Mouse (Mus musculus) ES-Bruce4 (cell line): ENCODE results near the gene Mrpl16. TPM values are rescaled to one million over a fixed set of nuclear protein-coding genes. Genes with fewer than 3 reads are reported as not detected.

Experiments
- H3K27ac ChIP-seq: 2 replicates; pipeline ENCODE4 v1.5.1; 2012; ENCODE audit warnings: low read length, inconsistent platforms; ENCODE audit not compliant: insufficient read depth
- H3K27me3 ChIP-seq: 2 replicates; pipeline ENCODE4 v1.6.1; 2012; ENCODE audit warnings: mild to moderate bottlenecking, low read length, inconsistent platforms; ENCODE audit not compliant: control insufficient read depth, poor library complexity, insufficient read depth, severe bottlenecking
- H3K36me3 ChIP-seq: 2 replicates; pipeline ENCODE4 v1.6.1; 2012; ENCODE audit warnings: inconsistent platforms, mild to moderate bottlenecking, low read length, moderate library complexity; ENCODE audit not compliant: control insufficient read depth, poor library complexity, insufficient read depth, severe bottlenecking
- H3K4me1 ChIP-seq: one replicate; pipeline ENCODE4 v1.8.1; 2011; ENCODE audit warnings: low read length; ENCODE audit not compliant: control insufficient read depth, insufficient read depth
- H3K4me3 ChIP-seq: 2 replicates; pipeline ENCODE4 v1.5.1; 2011; ENCODE audit warnings: low read depth, mild to moderate bottlenecking, low read length
- H3K9ac ChIP-seq: 2 replicates; pipeline ENCODE4 v1.6.1; 2012; ENCODE audit warnings: low read depth, mild to moderate bottlenecking, inconsistent platforms; ENCODE audit not compliant: poor library complexity, severe bottlenecking
- H3K9me3 ChIP-seq: replicated peaks from 2 replicates; pipeline ENCODE4 v1.6.1; 2012; ENCODE audit warnings: mild to moderate bottlenecking, low read length, inconsistent platforms; ENCODE audit not compliant: control insufficient read depth, poor library complexity, insufficient read depth, severe bottlenecking
- CTCF ChIP-seq: IDR thresholded peaks from one replicate; pipeline ENCODE4 v1.8.1; 2011; ENCODE audit warnings: low read depth, low read length
- EP300 ChIP-seq: IDR thresholded peaks from 2 replicates; pipeline ENCODE4 v1.6.1; 2011; ENCODE audit warnings: low read depth, low read length; ENCODE audit not compliant: insufficient read depth
- POLR2A ChIP-seq: IDR thresholded peaks from one replicate; pipeline ENCODE4 v1.8.1; 2011; ENCODE audit warnings: low read length; ENCODE audit not compliant: insufficient read depth
- polyA plus RNA-seq: library from polyadenylated mRNA; stranded (reverse); fragments of >200 nt; gene quantifications from 2 replicates; pipeline ENCODE4 v1.2.4, GENCODE M21; 2011; ENCODE audit warnings: low read depth; ENCODE audit not compliant: missing spikeins, insufficient read depth, insufficient read length

The Mrpl16 gene
- polyA plus RNA-seq, 1 experiment = 46.5 TPM

DNA sequence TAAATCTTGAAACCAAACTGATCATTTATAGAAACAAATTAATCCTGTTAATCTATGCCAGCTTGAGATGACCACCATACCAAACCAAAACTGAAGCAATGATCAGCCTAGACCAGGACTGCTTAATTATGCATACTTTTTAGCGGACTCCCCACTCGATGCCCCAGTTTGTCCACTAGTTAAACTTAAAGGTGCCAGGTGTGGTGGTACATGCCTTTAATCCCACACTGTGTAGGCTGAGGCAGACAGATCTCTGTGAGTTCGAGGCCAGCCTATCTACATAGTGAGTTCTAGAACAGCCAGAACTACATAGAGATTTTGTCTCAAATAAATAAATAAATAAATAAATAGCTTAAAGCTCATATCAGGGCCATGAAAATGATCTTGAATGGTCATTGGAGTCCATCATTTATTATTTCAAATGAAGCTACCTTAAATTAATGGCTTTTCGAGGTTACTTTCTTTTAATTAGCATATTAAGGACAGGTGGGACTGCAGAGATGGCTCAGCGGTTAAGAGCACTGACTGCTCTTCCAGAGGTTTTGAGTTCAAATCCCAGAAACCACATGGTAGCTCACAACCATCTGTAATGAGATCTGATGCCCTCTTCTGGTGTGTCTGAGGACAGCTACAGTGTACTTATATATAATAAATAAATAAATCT is 802 bp upstream of the Mrpl16 start:
- H3K27me3 ChIP-seq = no peaks in the 10 kb centered on the region
- H3K9ac ChIP-seq = peak overlapping the region; percentile 93; the same call in 1 of the 2 replicates
- no peak overlapping the region for H3K27ac ChIP-seq
- TF ChIP-seq CTCF (no peak), POLR2A (no peak), EP300 (no peak)
- peaks cover 21% of the 10 kb centered on the region for H3K36me3 ChIP-seq
- no peak overlapping the region for H3K4me3 ChIP-seq
- H3K4me1 ChIP-seq = no peaks in the 10 kb centered on the region
- no peaks in the 10 kb centered on the region for H3K9me3 ChIP-seq

- Histone ChIP-seq H3K27me3 (no peaks in the 10 kb centered on the region), H3K36me3 (peaks cover 41% of the 10 kb centered on the region), H3K4me3 (no peak overlapping the region), H3K9me3 (no peaks in the 10 kb centered on the region), H3K27ac (no peak overlapping the region), H3K9ac (no peak overlapping the region), H3K4me1 (no peaks in the 10 kb centered on the region)
- no peak for TF ChIP-seq EP300
- TF ChIP-seq POLR2A = no peak
- TF ChIP-seq CTCF = no peak
Observed at GRCm38 (mm10) chr19:11777191-11777865, 7.1 kb downstream of the Mrpl16 start.

DNA sequence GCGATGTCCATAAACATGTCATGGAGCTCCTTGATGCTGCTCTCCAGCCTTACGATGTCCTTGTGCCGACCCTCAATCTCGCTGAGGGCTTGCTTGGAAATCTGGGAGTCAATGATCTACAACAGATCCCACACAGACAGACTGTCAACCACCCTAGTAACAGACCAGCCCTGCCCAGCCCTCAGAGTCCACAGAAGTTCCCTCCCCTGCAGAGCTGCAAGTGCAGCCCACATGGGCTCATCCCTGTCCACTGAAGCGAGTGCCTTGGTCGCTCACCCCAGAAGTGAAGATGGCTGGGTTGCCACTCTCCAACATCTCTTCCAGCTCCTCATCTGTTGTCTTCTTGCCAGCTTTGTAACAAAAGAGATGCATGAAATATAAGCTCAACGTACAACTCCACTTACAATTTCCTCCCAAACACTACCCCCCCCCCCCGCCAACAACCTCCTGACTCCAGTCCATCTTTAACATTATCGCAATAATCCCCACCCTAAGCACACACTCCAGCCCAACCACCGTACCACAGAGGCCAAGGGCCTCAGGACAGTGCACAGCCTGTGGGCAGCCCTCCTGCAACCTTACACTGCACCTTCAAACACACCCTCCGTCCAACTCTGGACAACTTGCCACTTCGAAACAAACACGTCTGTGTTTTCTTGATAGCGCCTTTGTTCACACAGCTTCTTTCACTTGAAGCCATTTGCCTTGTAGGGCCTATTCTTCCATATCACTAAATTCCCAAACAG is 15.4 kb downstream of the Mrpl16 start:
- Histone ChIP-seq H3K27ac (no peak overlapping the region), H3K27me3 (no peaks in the 10 kb centered on the region), H3K4me3 (no peak overlapping the region), H3K9me3 (no peaks in the 10 kb centered on the region), H3K36me3 (peaks cover 34% of the 10 kb centered on the region), H3K4me1 (no peaks in the 10 kb centered on the region), H3K9ac (no peak overlapping the region)
- TF ChIP-seq EP300 = no peak
- TF ChIP-seq CTCF = no peak
- TF ChIP-seq POLR2A = no peak

DNA sequence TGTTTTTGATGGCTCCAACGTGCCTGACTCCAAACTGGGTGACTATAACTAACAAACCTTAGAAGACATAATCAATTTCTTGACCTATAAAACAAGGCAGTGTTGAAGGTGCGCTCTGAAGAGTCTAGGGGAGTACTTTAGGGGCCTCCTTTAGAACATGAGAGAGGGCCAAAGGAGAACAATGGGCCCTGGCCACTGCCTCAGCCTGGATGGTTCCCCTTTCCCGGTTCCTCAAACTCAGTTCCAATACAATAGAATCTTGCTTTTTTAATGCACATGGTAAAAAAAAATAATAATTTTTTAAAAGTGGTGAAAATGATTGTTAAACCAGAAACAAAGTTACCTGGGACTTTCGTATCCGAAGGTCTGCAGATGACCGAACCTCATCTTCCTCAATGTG is 17.6 kb downstream of the Mrpl16 start:
- Histone ChIP-seq H3K27ac (no peak overlapping the region), H3K4me1 (no peaks in the 10 kb centered on the region), H3K9ac (no peak overlapping the region), H3K4me3 (no peak overlapping the region), H3K27me3 (no peaks in the 10 kb centered on the region), H3K36me3 (peaks cover 32% of the 10 kb centered on the region), H3K9me3 (no peaks in the 10 kb centered on the region)
- TF ChIP-seq POLR2A = no peak
- no peak for TF ChIP-seq EP300

DNA sequence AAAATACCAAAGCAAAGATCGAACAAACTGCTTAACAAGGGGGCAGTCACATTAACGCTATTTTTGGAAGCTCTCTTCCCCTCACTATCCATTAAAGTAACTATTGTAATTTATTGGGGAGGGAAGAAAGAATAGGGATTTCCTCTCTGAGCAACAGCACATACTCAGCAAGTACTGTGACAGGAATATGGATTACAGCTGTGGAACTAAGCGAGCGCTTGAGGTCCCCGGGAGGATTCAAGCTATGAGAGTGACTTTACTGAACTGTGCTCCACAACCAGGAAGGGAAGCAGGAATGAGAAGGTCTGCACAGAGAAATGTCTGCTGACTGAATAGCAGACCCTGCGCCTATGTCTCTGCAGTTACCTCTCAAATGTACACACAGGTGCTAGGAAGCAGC is 18.7 kb downstream of the Mrpl16 start:
- H3K27ac ChIP-seq = no peak overlapping the region
- no peaks in the 10 kb centered on the region for H3K4me1 ChIP-seq
- no peak overlapping the region for H3K4me3 ChIP-seq
- peaks cover 32% of the 10 kb centered on the region for H3K36me3 ChIP-seq
- no peaks in the 10 kb centered on the region for H3K9me3 ChIP-seq
- no peaks in the 10 kb centered on the region for H3K27me3 ChIP-seq
- no peak overlapping the region for H3K9ac ChIP-seq
- no peak for TF ChIP-seq EP300
- TF ChIP-seq CTCF = no peak
- no peak for TF ChIP-seq POLR2A

DNA sequence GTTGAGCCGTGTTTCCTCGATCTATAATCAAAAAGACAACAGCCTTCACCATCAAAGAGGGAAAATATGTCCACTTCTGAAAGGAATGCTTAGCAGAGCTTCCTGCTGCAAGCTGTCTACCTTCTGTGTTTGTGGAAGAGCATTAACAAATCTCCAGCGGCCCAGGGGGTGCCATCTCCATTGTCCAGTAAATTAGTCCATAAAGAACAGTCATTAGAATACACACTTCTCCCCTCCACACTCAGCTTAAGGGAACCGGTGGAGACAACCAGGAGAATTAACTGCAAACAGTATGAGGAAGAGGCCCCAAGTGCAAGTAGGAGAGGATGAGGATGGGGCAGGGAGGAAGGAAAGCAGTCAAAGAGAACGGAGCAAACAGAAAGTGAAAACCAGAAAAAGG is 21.6 kb downstream of the Mrpl16 start:
- H3K27ac ChIP-seq = no peak overlapping the region
- H3K9me3 ChIP-seq = no peaks in the 10 kb centered on the region
- no peak overlapping the region for H3K9ac ChIP-seq
- TF ChIP-seq EP300 = no peak
- peaks cover 20% of the 10 kb centered on the region for H3K36me3 ChIP-seq
- no peak overlapping the region for H3K4me3 ChIP-seq
- no peaks in the 10 kb centered on the region for H3K4me1 ChIP-seq
- H3K27me3 ChIP-seq = no peaks in the 10 kb centered on the region
